Mouse (Mus musculus) E14TG2a.4 (cell line): ENCODE measurements around the gene F9.

ENCODE experiments used
- CTCF ChIP-seq: conservative IDR thresholded peaks from 2 replicates; pipeline ENCODE4 v1.5.1; 2014; ENCODE audit warnings: low read length
- NANOG ChIP-seq: IDR thresholded peaks from 2 replicates; pipeline ENCODE4 v1.6.1; 2014; ENCODE audit warnings: borderline replicate concordance, low read length, mixed read lengths
- POU5F1 ChIP-seq: IDR thresholded peaks from 2 replicates; pipeline ENCODE4 v1.6.1; 2014; ENCODE audit warnings: low read length, borderline replicate concordance

GRCm38 (mm10) chrX:60000084-60000443, 800 bp downstream of the F9 start:
- TF ChIP-seq CTCF (no peak), NANOG (no peak), POU5F1 (no peak)
